Mouse (Mus musculus): ENCODE measurements around the gene Ndufab1. TPM values are rescaled to one million over a fixed set of nuclear protein-coding genes. Genes with fewer than 3 reads are reported as not detected.

Ndufab1 gene
- polyA plus RNA-seq, 3 experiments from 2014 or later = 134 to 182 (median 141) TPM

GRCm38 (mm10) chr7:122067517-122068381 lies 33.9 kb downstream of the Ndufab1 start:
- no peak for ATAC-seq

- ATAC-seq = peak; percentile 88
Measured at GRCm38 (mm10) chr7:122066945-122067516, 34.7 kb downstream of the Ndufab1 start, which contains the start of the genes Ubfd1 and Ears2. Gene Ubfd1 (plus strand): TSS chr7:122067175. Gene Ears2 (minus strand): TSS chr7:122067263.

GRCm38 (mm10) chr7:122066102-122066944 lies 35.4 kb downstream of the Ndufab1 start:
- ATAC-seq = peak; percentile 49

- no peak for ATAC-seq
Measured at GRCm38 (mm10) chr7:122065656-122066055, 36.0 kb downstream of the Ndufab1 start.

GRCm38 (mm10) chr7:122056633-122057032 lies 45.1 kb downstream of the Ndufab1 start:
- ATAC-seq = no peak

- no peak for ATAC-seq
Measured at GRCm38 (mm10) chr7:122050834-122051233, 50.9 kb downstream of the Ndufab1 start.

GRCm38 (mm10) chr7:122048191-122048590 lies 53.5 kb downstream of the Ndufab1 start:
- no peak for ATAC-seq

GRCm38 (mm10) chr7:122046813-122047212 lies 54.9 kb downstream of the Ndufab1 start:
- ATAC-seq = no peak

- ATAC-seq = no peak
Measured at GRCm38 (mm10) chr7:122045711-122046110, 56.0 kb downstream of the Ndufab1 start.

GRCm38 (mm10) chr7:122045181-122045634 lies 56.5 kb downstream of the Ndufab1 start:
- ATAC-seq = no peak

GRCm38 (mm10) chr7:122044106-122044505 lies 57.6 kb downstream of the Ndufab1 start:
- no peak for ATAC-seq

Other genes starting within 250 kb of the Ndufab1 start
- gene Scnn1b, start 236.8 kb downstream of the Ndufab1 start, polyA plus RNA-seq (2017; shearing (Covaris generic)) = under 1 TPM in 2 of 3 experiments, not detected in 1; 0.37 to 0.44 TPM
- 1 to 10 TPM; 4.6 to 9.4 (median 8.5) TPM for gene Cog7, start 120.2 kb downstream of the Ndufab1 start, polyA plus RNA-seq (2017; shearing (Covaris generic))
- 1 to 10 TPM in 2 of 3 experiments, under 1 TPM in 1; 0.92 to 1.6 (median 1.1) TPM for gene Gga2, start 80.7 kb downstream of the Ndufab1 start, polyA plus RNA-seq (2017; shearing (Covaris generic))
- gene Ubfd1, start 34.7 kb downstream of the Ndufab1 start, polyA plus RNA-seq (2017; shearing (Covaris generic)) = 10 to 100 TPM in 2 of 3 experiments, 1 to 10 TPM in 1; 9.1 to 14.3 (median 10.4) TPM
- gene Ears2, start 34.6 kb downstream of the Ndufab1 start, polyA plus RNA-seq (2017; shearing (Covaris generic)) = 1 to 10 TPM; 2.4 to 7.1 (median 4.9) TPM
- 10 to 100 TPM in 2 of 3 experiments, 1 to 10 TPM in 1; 7.0 to 14.6 (median 11.6) TPM for gene Palb2, start 31.1 kb upstream of the Ndufab1 start, polyA plus RNA-seq (2017; shearing (Covaris generic))
- gene Dctn5, start 31.2 kb upstream of the Ndufab1 start, polyA plus RNA-seq (2017; shearing (Covaris generic)) = 100 to 1,000 TPM; 109 to 137 (median 111) TPM
- 10 to 100 TPM in 1 of 3 experiments, 1 to 10 TPM in 2; 3.8 to 52.8 (median 5.5) TPM for gene Plk1, start 57.6 kb upstream of the Ndufab1 start, polyA plus RNA-seq (2017; shearing (Covaris generic))
- gene Ern2, start 84.3 kb upstream of the Ndufab1 start, polyA plus RNA-seq (2017; shearing (Covaris generic)) = not detected
- not detected for gene Chp2, start 117.6 kb upstream of the Ndufab1 start, polyA plus RNA-seq (2017; shearing (Covaris generic))
- 10 to 100 TPM; 45.1 to 89.5 (median 71.9) TPM for gene Prkcb, start 186.9 kb upstream of the Ndufab1 start, polyA plus RNA-seq (2017; shearing (Covaris generic))

All from inflammation-experienced regulatory T-cells, adult 6 months (primary cell).